Mouse (Mus musculus): ENCODE measurements around the gene Emilin1. TPM values are rescaled to one million over a fixed set of nuclear protein-coding genes. Genes with fewer than 3 reads are reported as not detected.

The Emilin1 gene
- polyA plus RNA-seq, 1 experiment from 2014 or later, result 245 TPM

- Histone ChIP-seq H3K4me2 (ENCODE audit: low read depth, low read length) (no peak overlapping the region), H3K27ac (ENCODE audit: low read length) (peak overlapping the region; percentile 0; the same call in 1 of the 2 replicates), H3K9ac (ENCODE audit: low read length) (0 out of 2 replicates have a peak overlapping the region, but pooled peaks have one; percentile 9), H3K27me3 (ENCODE audit: control insufficient read depth, insufficient read depth, low read length) (no peaks in the 10 kb centered on the region), H3K4me1 (ENCODE audit: control insufficient read depth, insufficient read depth, low read length) (peaks cover 39% of the 10 kb centered on the region), H3K36me3 (ENCODE audit: control insufficient read depth, insufficient read depth, low read length) (peaks cover 10% of the 10 kb centered on the region), H3K9me3 (replicated peaks; ENCODE audit: control insufficient read depth, low read length) (no peaks in the 10 kb centered on the region), H3K4me3 (replicated peaks; ENCODE audit: low read length) (no peak overlapping the region)
- ATAC-seq (ENCODE audit: insufficient read depth, low FRiP score), result no peak
- WGBS, result 70% methylated on average over 11 of the region's 11 CpGs
These were observed 6.8 kb downstream of the Emilin1 start for GRCm38 (mm10) chr5:30919831-30920614.

GRCm38 (mm10) chr5:30920621-30921020, 7.4 kb downstream of the Emilin1 start:
- ATAC-seq (ENCODE audit: insufficient read depth, low FRiP score), result peak; percentile 1; the same call in 1 of the 2 replicates
- Histone ChIP-seq H3K9ac (ENCODE audit: low read length) (peak overlapping the region; percentile 40), H3K4me1 (ENCODE audit: control insufficient read depth, insufficient read depth, low read length) (peaks cover 39% of the 10 kb centered on the region), H3K4me2 (ENCODE audit: low read depth, low read length) (peak overlapping the region; percentile 79), H3K27ac (ENCODE audit: low read length) (peak overlapping the region; percentile 0; the same call in 1 of the 2 replicates), H3K9me3 (replicated peaks; ENCODE audit: control insufficient read depth, low read length) (no peaks in the 10 kb centered on the region), H3K27me3 (ENCODE audit: control insufficient read depth, insufficient read depth, low read length) (no peaks in the 10 kb centered on the region), H3K4me3 (replicated peaks; ENCODE audit: low read length) (peak overlapping the region; percentile 54), H3K36me3 (ENCODE audit: control insufficient read depth, insufficient read depth, low read length) (peaks cover 10% of the 10 kb centered on the region)
- 49% methylated on average over 19 of the region's 19 CpGs for WGBS

- 2% methylated on average over 37 of the region's 40 CpGs for WGBS
These were observed 8.2 kb downstream of the Emilin1 start, which contains the start of gene Khk for GRCm38 (mm10) chr5:30921256-30922033. TSS of gene Khk (plus strand) at chr5:30921431.

GRCm38 (mm10) chr5:30922581-30923041, 9.4 kb downstream of the Emilin1 start:
- peaks cover 10% of the 10 kb centered on the region for H3K36me3 ChIP-seq (ENCODE audit: control insufficient read depth, insufficient read depth, low read length)
- H3K9ac ChIP-seq (ENCODE audit: low read length), result peak overlapping the region; percentile 77; the same call in 1 of the 2 replicates
- H3K4me1 ChIP-seq (ENCODE audit: control insufficient read depth, insufficient read depth, low read length), result peaks cover 24% of the 10 kb centered on the region
- H3K27me3 ChIP-seq (ENCODE audit: control insufficient read depth, insufficient read depth, low read length), result no peaks in the 10 kb centered on the region
- no peak for ATAC-seq (ENCODE audit: insufficient read depth, low FRiP score)
- peak overlapping the region; percentile 54; the same call in 1 of the 2 replicates for H3K4me3 ChIP-seq (replicated peaks; ENCODE audit: low read length)
- H3K9me3 ChIP-seq (replicated peaks; ENCODE audit: control insufficient read depth, low read length), result no peaks in the 10 kb centered on the region
- 49% methylated on average over 10 of the region's 10 CpGs for WGBS
- H3K27ac ChIP-seq (ENCODE audit: low read length), result no peak overlapping the region
- H3K4me2 ChIP-seq (ENCODE audit: low read depth, low read length), result peak overlapping the region; percentile 79

More at GRCm38 (mm10) chr5:30921256-30922033, 8.2 kb downstream of the Emilin1 start, which contains the start of gene Khk:
- Histone ChIP-seq H3K4me3 (replicated peaks; ENCODE audit: low read length) (peak within 1 kb of the TSS; percentile 54), H3K4me1 (ENCODE audit: control insufficient read depth, insufficient read depth, low read length) (peaks cover 34% of the 10 kb centered on the region), H3K9ac (ENCODE audit: low read length) (peak within 1 kb of the TSS; percentile 77), H3K27ac (ENCODE audit: low read length) (peak within 1 kb of the TSS; percentile 90), H3K4me2 (ENCODE audit: low read depth, low read length) (peak within 1 kb of the TSS; percentile 79), H3K9me3 (replicated peaks; ENCODE audit: control insufficient read depth, low read length) (no peaks in the 10 kb centered on the region), H3K27me3 (ENCODE audit: control insufficient read depth, insufficient read depth, low read length) (no peaks in the 10 kb centered on the region), H3K36me3 (ENCODE audit: control insufficient read depth, insufficient read depth, low read length) (peaks cover 10% of the 10 kb centered on the region)
- peak; percentile 88 for ATAC-seq (ENCODE audit: insufficient read depth, low FRiP score)

GRCm38 (mm10) chr5:30923119-30923518, 9.9 kb downstream of the Emilin1 start:
- Histone ChIP-seq H3K27me3 (ENCODE audit: control insufficient read depth, insufficient read depth, low read length) (no peaks in the 10 kb centered on the region), H3K9ac (ENCODE audit: low read length) (no peak overlapping the region), H3K36me3 (ENCODE audit: control insufficient read depth, insufficient read depth, low read length) (peaks cover 10% of the 10 kb centered on the region), H3K27ac (ENCODE audit: low read length) (no peak overlapping the region), H3K4me2 (ENCODE audit: low read depth, low read length) (no peak overlapping the region), H3K9me3 (replicated peaks; ENCODE audit: control insufficient read depth, low read length) (no peaks in the 10 kb centered on the region), H3K4me1 (ENCODE audit: control insufficient read depth, insufficient read depth, low read length) (peaks cover 24% of the 10 kb centered on the region), H3K4me3 (replicated peaks; ENCODE audit: low read length) (no peak overlapping the region)
- 70% methylated on average over 6 of the region's 6 CpGs for WGBS
- no peak for ATAC-seq (ENCODE audit: insufficient read depth, low FRiP score)

- H3K4me2 ChIP-seq (ENCODE audit: low read depth, low read length), result no peak overlapping the region
- no peaks in the 10 kb centered on the region for H3K27me3 ChIP-seq (ENCODE audit: control insufficient read depth, insufficient read depth, low read length)
- WGBS, result 74% methylated on average over 8 of the region's 8 CpGs
- H3K36me3 ChIP-seq (ENCODE audit: control insufficient read depth, insufficient read depth, low read length), result no peaks in the 10 kb centered on the region
- no peak overlapping the region for H3K9ac ChIP-seq (ENCODE audit: low read length)
- H3K27ac ChIP-seq (ENCODE audit: low read length), result no peak overlapping the region
- peaks cover 24% of the 10 kb centered on the region for H3K4me1 ChIP-seq (ENCODE audit: control insufficient read depth, insufficient read depth, low read length)
- H3K4me3 ChIP-seq (replicated peaks; ENCODE audit: low read length), result no peak overlapping the region
- H3K9me3 ChIP-seq (replicated peaks; ENCODE audit: control insufficient read depth, low read length), result no peaks in the 10 kb centered on the region
- no peak for ATAC-seq (ENCODE audit: insufficient read depth, low FRiP score)
These were observed 11.4 kb downstream of the Emilin1 start for GRCm38 (mm10) chr5:30924614-30925013.

GRCm38 (mm10) chr5:30925217-30925616, 12.0 kb downstream of the Emilin1 start:
- Histone ChIP-seq H3K9ac (ENCODE audit: low read length) (no peak overlapping the region), H3K36me3 (ENCODE audit: control insufficient read depth, insufficient read depth, low read length) (no peaks in the 10 kb centered on the region), H3K9me3 (replicated peaks; ENCODE audit: control insufficient read depth, low read length) (no peaks in the 10 kb centered on the region), H3K4me2 (ENCODE audit: low read depth, low read length) (no peak overlapping the region), H3K4me1 (ENCODE audit: control insufficient read depth, insufficient read depth, low read length) (peaks cover 24% of the 10 kb centered on the region), H3K4me3 (replicated peaks; ENCODE audit: low read length) (no peak overlapping the region), H3K27me3 (ENCODE audit: control insufficient read depth, insufficient read depth, low read length) (no peaks in the 10 kb centered on the region), H3K27ac (ENCODE audit: low read length) (no peak overlapping the region)
- ATAC-seq (ENCODE audit: insufficient read depth, low FRiP score), result no peak
- WGBS, result 94% methylated on average over 5 of the region's 5 CpGs

- WGBS, result 92% methylated on average over 2 of the region's 2 CpGs
- Histone ChIP-seq H3K9me3 (replicated peaks; ENCODE audit: control insufficient read depth, low read length) (no peaks in the 10 kb centered on the region), H3K4me2 (ENCODE audit: low read depth, low read length) (no peak overlapping the region), H3K9ac (ENCODE audit: low read length) (no peak overlapping the region), H3K27me3 (ENCODE audit: control insufficient read depth, insufficient read depth, low read length) (no peaks in the 10 kb centered on the region), H3K4me3 (replicated peaks; ENCODE audit: low read length) (no peak overlapping the region), H3K4me1 (ENCODE audit: control insufficient read depth, insufficient read depth, low read length) (peaks cover 16% of the 10 kb centered on the region), H3K27ac (ENCODE audit: low read length) (no peak overlapping the region), H3K36me3 (ENCODE audit: control insufficient read depth, insufficient read depth, low read length) (no peaks in the 10 kb centered on the region)
- no peak for ATAC-seq (ENCODE audit: insufficient read depth, low FRiP score)
These were observed 12.9 kb downstream of the Emilin1 start for GRCm38 (mm10) chr5:30926073-30926472.
